Mouse (Mus musculus) kidney, adult 2 months (tissue): Measurements from ENCODE around the gene Ovol2. TPM values are rescaled to one million over a fixed set of nuclear protein-coding genes. Genes with fewer than 3 reads are reported as not detected.

Experiments used
- DNase-seq: peaks from one replicate; pipeline ENCODE4 v3.0.0; 2021
- H3K27ac ChIP-seq: fragments of 200-500 bp; 2 replicates; pipeline ENCODE4 v1.5.1; 2012; ENCODE audit warnings: low read depth, low read length, control low read depth, inconsistent platforms; ENCODE audit not compliant: insufficient read depth
- H3K27me3 ChIP-seq: fragments of 200-500 bp; replicated peaks from 2 replicates; pipeline ENCODE4 v1.6.1; 2012; ENCODE audit warnings: mild to moderate bottlenecking, moderate library complexity, low read length, inconsistent platforms; ENCODE audit not compliant: control insufficient read depth, insufficient read depth
- H3K36me3 ChIP-seq: fragments of 200-500 bp; 2 replicates; pipeline ENCODE4 v1.6.1; 2012; ENCODE audit warnings: mild to moderate bottlenecking, moderate library complexity, low read length, inconsistent platforms; ENCODE audit not compliant: control insufficient read depth, insufficient read depth
- H3K4me1 ChIP-seq: fragments of 200-500 bp; 2 replicates; pipeline ENCODE4 v1.6.1; 2011; ENCODE audit warnings: low read length; ENCODE audit not compliant: control insufficient read depth, insufficient read depth
- H3K4me3 ChIP-seq: fragments of 200-500 bp; 2 replicates; pipeline ENCODE4 v1.5.1; 2011; ENCODE audit warnings: mild to moderate bottlenecking, low read depth, low read length, control low read depth; ENCODE audit not compliant: insufficient read depth
- CTCF ChIP-seq: fragments of 200-500 bp; conservative IDR thresholded peaks from 2 replicates; pipeline ENCODE4 v1.5.1; 2011; ENCODE audit warnings: low read depth, mild to moderate bottlenecking, control low read depth, low read length, moderate library complexity, mixed read lengths; ENCODE audit not compliant: insufficient read depth, insufficient read length
- POLR2A ChIP-seq: fragments of 200-500 bp; IDR thresholded peaks from one replicate; pipeline ENCODE4 v1.6.1; 2011; ENCODE audit warnings: low read depth, low read length, control low read depth
- WGBS: fragments of 180-500 bp; shearing (Covaris S2); methylation state at CpG from one replicate; pipeline ENCODE4 v1.1.7; 2018; 5-methylcytosine and 5-hydroxymethylcytosine counted together
- polyA plus RNA-seq: library from polyadenylated mRNA; depleted of rRNA; stranded (reverse); fragments of >200 nt; gene quantifications from 2 replicates; pipeline ENCODE4 v1.2.3, GENCODE M21; 2012; rRNA removed

The Ovol2 gene
- polyA plus RNA-seq, 1 experiment = 2.1 TPM

DNA sequence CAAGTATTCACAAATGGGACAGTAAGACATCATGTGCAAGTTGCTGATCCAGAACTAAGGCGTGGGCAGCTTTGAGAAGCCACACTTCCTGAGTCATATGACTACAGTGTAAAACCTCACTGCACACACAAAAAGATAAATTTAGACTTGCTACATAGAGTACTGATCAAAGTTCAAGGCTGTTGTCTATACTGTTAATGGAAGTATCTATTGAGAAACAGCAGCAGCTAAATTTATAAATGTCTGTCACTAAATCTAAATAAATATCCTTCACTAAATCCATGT is 64.3 kb downstream of the Ovol2 start:
- peak; percentile 73 for DNase-seq
- H3K4me3 ChIP-seq = no peak overlapping the region
- H3K36me3 ChIP-seq = no peaks in the 10 kb centered on the region
- peak overlapping the region; percentile 29; the same call in 1 of the 2 replicates for H3K27ac ChIP-seq
- TF ChIP-seq CTCF = no peak
- TF ChIP-seq POLR2A = no peak
- H3K4me1 ChIP-seq = peaks cover 17% of the 10 kb centered on the region; the same call in 1 of the 2 replicates
- whole genome bisulfite sequencing = 6% methylated on average over 1 of the region's 1 CpGs
- H3K27me3 ChIP-seq = no peaks in the 10 kb centered on the region

DNA sequence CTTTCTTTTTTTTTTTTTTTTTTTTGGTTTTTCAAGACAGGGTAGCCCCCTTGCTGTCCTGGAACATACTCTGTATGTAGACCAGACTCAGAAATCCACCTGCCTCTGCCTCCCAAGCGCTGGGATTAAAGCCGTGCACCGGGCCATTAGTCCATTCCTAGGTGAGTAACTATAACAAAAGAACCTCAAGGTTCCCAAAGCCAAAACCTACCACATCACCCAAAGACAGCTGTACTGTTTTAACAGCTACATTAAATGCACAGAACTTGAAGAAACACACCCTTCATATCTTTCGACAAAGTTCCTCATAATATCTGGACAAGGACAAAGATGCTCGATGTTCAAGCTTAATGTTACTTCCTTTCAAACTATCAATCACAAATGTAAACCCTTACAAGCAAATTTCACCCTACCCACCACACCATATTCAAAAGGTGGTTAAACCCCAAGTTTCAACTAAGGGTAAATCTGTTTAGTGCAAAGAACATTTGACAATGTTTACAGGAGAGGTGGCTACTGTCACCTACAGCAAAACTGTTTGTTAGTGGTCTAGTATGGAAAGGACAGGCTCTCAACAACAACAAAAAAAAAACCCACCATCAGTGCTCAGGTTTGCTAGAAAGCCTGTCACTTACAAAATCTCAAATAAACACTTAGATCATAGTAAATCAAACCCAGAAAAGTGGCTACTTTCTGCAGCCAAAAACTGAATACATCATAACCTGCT is 64.8 kb downstream of the Ovol2 start:
- no peaks in the 10 kb centered on the region for H3K27me3 ChIP-seq
- peaks cover 20% of the 10 kb centered on the region; the same call in 1 of the 2 replicates for H3K4me1 ChIP-seq
- TF ChIP-seq POLR2A (no peak), CTCF (no peak)
- WGBS = 56% methylated on average over 5 of the region's 5 CpGs
- no peak overlapping the region for H3K4me3 ChIP-seq
- H3K36me3 ChIP-seq = no peaks in the 10 kb centered on the region
- peak overlapping the region; percentile 29; the same call in 1 of the 2 replicates for H3K27ac ChIP-seq
- DNase-seq = no peak

- Histone ChIP-seq H3K36me3 (no peaks in the 10 kb centered on the region), H3K27ac (0 out of 2 replicates have a peak overlapping the region, but pooled peaks have one; percentile 35)
- 48% methylated on average over 4 of the region's 4 CpGs for WGBS
Observed at GRCm38 (mm10) chr2:144265916-144266683, 65.8 kb downstream of the Ovol2 start.

DNA sequence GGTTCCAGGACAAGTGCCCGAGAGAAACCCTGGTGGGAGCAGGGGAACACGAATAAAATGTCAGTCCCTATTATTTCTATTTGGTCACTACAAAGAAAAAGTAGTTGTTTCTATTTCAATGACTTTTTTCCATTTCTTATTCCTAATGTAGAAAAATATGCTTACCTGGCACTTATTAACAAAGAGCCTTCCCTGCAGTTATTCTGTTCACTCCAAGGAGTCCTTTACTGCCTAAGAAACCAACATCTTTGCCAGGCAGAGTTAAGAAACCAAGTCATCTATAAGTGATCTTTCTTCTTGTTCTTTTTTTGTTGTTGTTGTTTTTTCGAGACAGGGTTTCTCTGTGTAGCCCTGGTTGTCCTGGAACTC is 66.8 kb downstream of the Ovol2 start:
- TF ChIP-seq CTCF = no peak
- no peak for TF ChIP-seq POLR2A
- Histone ChIP-seq H3K27ac (peak overlapping the region; percentile 81; the same call in 1 of the 2 replicates), H3K4me3 (no peak overlapping the region), H3K36me3 (peaks cover 2% of the 10 kb centered on the region; the same call in 1 of the 2 replicates), H3K27me3 (no peaks in the 10 kb centered on the region), H3K4me1 (peaks cover 24% of the 10 kb centered on the region; the same call in 1 of the 2 replicates)
- DNase-seq = no peak
- 48% methylated on average over 3 of the region's 3 CpGs for WGBS

More at GRCm38 (mm10) chr2:144265916-144266683, 65.8 kb downstream of the Ovol2 start:
- Histone ChIP-seq H3K4me1 (peaks cover 24% of the 10 kb centered on the region; the same call in 1 of the 2 replicates), H3K27me3 (no peaks in the 10 kb centered on the region), H3K4me3 (no peak overlapping the region)
- no peak for TF ChIP-seq POLR2A
- no peak for TF ChIP-seq CTCF
- peak; percentile 38 for DNase-seq

DNA sequence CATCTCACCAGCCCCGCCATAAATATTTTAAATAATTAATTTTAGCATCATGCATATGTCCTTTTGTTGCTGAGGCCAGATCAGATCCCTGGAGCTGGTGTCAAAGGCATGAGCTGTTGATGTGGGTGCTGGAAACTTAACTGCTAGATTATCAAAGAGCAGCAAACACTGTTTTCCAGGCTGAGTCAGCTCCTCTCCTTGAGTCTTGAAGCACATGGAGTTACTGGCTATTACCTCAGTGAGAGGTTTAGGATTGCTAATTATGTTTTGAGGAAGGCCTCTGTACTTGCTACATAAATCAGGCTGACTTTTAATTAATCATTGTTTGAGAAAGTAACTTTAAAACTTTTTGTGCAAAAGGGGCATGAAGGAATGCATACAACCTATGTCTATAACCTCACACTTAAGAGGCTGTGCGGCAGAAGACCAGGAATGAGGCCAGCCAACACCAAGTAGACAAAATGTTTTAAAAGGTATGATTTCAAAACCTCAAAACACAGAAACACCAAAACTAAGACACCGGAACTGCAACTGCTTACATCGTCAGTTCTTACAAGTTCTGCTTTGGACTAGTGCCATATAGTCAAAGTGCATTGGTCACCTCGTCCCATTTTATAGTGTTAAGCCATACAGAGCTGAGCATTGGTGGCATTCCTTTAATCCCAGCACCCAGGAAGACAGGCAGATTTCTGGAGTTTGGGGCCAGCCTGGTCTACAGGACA is 67.4 kb downstream of the Ovol2 start:
- WGBS = 24% methylated on average over 5 of the region's 5 CpGs
- Histone ChIP-seq H3K4me3 (no peak overlapping the region), H3K27me3 (no peaks in the 10 kb centered on the region), H3K4me1 (peaks cover 24% of the 10 kb centered on the region; the same call in 1 of the 2 replicates), H3K27ac (peak overlapping the region; percentile 81), H3K36me3 (peaks cover 2% of the 10 kb centered on the region; the same call in 1 of the 2 replicates)
- peak; percentile 82 for DNase-seq
- TF ChIP-seq POLR2A (no peak), CTCF (no peak)

- peaks cover 24% of the 10 kb centered on the region; the same call in 1 of the 2 replicates for H3K4me1 ChIP-seq
- TF ChIP-seq CTCF (no peak), POLR2A (no peak)
- no peak for DNase-seq
- no peak overlapping the region for H3K4me3 ChIP-seq
- peaks cover 3% of the 10 kb centered on the region; the same call in 1 of the 2 replicates for H3K36me3 ChIP-seq
- H3K27me3 ChIP-seq = no peaks in the 10 kb centered on the region
- H3K27ac ChIP-seq = no peak overlapping the region
- 91% methylated on average over 2 of the region's 2 CpGs for WGBS
Observed at GRCm38 (mm10) chr2:144262837-144263236, 69.1 kb downstream of the Ovol2 start.

Other genes starting within 250 kb of the Ovol2 start
- gene Mgme1, start 61.5 kb downstream of the Ovol2 start, polyA plus RNA-seq = 6.3 and 8.1 TPM in 2 replicates
- 40.9 and 47.2 TPM in 2 replicates for gene Snx5, start 61.2 kb downstream of the Ovol2 start, polyA plus RNA-seq
- 43.0 and 44.8 TPM in 2 replicates for gene Kat14, start 36.8 kb upstream of the Ovol2 start, polyA plus RNA-seq
- not detected in 2 replicates for gene Pet117, start 36.9 kb upstream of the Ovol2 start, polyA plus RNA-seq
- 1.6 TPM in 2 replicates for gene Dzank1, start 195.3 kb upstream of the Ovol2 start, polyA plus RNA-seq
- 7.5 and 8.3 TPM in 2 replicates for gene Polr3f, start 195.6 kb upstream of the Ovol2 start, polyA plus RNA-seq
- gene Rbbp9, start 218.7 kb upstream of the Ovol2 start, polyA plus RNA-seq = 31.2 and 31.7 TPM in 2 replicates
- gene Sec23b, start 224.1 kb upstream of the Ovol2 start, polyA plus RNA-seq = 70.4 and 77.3 TPM in 2 replicates